Mouse (Mus musculus): ENCODE results near the gene Tmprss2.
"Not testable (repeated sequence)": the region's sequence is repeated elsewhere in the genome, so short reads cannot be mapped to it uniquely, and the experiment has no call there.

Tmprss2 gene

DNA sequence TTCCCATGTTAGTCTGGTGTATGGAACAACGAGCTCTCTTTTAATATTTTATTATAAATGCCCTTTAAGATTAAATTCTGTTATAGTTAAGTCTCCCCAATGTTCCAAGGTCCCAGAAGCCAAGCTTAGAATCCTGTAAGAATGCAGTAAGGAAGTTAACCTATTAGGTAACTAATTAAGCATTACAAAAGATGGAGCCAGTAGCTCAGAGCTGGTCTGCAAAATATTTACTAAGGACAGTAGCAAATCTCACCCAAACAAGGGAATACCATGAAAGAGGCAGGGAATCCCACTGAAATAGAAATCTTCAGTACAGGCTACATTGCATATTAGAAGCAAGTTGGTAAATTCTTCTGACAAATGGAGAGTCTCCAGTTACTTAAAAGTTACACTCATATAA lies 28.1 kb downstream of the Tmprss2 start:
- not testable (repeated sequence) for DNase-seq

DNA sequence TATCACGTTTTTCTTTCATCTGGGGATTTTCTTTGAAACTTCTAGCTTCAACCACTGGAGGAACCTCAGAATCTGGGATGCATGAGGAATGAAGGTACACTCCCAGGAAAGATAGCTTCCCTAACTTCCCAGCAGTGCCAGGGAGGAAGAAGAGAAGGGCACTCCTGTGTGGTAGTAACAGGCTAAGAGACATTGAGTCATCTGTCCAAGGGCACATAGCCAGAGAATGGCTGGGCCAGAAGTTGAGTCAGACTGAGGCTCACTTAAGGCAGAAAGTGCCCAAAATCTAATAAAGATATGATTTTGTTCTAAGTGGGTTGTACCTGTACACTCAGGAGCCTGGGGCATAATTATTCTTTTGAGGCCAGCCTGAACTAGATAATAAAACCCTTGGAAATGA lies 41.6 kb downstream of the Tmprss2 start:
- DNase-seq = no peak

DNA sequence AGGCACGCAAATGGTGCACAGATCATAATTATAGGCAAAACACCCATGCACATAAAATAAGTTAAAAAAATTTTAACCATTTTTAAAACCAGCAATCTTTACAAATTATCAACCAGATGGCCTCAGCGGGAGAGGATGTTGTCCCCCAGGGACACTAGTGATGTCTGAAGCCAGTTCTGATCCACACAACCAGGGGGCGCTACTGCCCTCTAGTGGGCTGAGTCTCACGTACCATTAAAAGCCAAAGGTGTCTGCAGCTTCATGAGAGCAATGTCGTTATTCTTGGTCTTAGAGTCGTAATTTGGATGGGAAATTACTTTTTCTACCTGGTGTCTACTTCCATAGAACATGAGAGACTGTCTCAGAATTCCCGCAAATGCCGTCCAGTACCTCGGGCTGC lies 42.3 kb downstream of the Tmprss2 start:
- DNase-seq = peak; percentile 23 to 36

DNA sequence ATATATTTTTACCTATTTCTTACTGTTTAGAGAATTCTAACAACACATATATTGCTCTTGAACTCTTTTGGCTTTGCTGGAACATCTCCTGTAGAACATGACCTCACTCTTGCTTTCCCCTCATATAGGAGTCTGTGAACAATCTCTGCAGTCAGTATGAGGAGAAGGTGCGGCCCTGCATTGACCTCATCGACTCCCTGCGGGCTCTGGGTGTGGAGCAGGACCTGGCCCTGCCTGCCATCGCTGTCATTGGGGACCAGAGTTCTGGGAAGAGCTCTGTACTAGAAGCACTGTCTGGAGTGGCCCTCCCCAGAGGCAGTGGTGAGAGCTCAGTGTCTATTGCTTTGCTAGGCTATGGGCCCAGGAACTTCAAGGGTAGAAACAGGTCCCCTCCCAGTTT lies 66.7 kb downstream of the Tmprss2 start:
- DNase-seq = no peak

DNA sequence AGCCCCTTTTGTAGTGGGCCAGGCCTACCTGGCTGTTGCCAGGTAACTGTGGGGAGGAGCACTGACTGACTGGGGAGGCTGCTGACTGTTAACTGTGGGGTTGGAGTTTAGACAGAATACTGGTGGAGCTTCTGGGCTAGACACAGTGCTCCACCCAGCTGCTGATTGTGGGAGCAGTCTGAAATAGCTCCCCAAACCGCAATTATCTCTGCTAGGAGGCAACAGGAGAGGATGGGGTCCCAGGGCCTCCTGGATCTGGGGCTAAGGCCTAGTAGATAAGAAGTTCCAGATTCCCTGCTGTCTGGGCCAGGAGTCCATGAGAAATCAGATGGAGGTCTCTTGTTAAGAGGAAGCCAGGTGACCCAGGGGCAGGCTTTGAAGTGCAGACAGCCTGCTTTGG lies 74.1 kb downstream of the Tmprss2 start:
- DNase-seq = no peak

DNA sequence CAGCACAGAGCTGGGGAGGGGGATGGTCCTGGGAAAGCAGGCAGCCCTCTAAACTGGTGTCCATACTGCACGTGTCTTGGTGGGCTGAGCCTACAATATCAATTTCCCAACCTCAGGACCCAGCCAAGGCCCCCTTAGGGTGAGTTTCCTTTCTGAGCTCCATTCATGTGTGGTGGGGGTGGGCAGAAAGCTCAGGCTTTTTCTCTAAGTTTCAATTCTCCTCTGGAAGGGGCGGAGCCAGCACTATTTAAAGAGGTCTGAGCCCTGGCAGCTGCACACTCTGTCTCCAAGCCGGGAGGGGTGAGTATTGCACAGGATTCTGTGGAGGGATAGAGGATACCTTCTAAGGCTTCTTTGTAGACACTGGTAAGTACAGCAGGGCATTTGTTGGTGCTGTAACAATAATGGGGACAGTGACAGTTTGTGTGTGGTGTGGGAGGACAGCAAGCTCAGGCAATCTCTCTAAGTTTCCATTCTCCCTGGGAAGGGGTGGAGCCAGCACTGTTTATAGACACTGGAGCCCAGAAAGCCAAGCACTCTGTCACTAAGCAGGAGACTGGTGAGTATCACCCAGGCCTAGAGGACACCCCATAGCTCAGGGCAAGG lies 75.1 kb downstream of the Tmprss2 start:
- DNase-seq = peak; percentile 52 to 57

DNA sequence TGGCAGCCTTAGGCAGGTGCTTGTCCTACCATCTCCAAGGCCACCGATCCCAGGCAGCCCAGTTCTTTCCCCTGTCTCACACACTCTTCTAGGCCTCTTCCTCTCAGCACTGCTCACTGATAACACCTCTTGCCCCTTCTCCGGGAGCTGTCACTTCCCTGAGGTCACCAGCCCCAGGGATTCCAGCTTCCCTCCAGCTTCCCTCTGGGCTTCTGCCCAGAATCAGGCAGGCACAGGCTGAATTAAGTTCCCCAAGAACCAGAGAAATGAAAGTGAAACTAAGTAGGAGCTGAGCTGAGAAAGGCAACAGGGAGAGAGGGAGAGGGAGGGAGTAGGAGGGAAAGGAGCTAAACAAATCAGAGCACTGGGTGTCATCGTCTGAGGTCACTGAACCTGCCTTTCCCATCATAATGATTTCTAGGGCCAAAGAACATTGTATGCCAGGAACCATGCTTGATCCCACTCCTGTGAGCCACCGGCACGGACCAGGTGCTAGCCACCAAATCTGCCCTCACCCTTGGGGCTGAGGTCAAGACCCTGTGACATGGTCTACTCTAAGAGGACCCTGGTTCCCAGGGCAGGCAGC lies 76.0 kb downstream of the Tmprss2 start:
- DNase-seq = peak in 1 of 2 experiments; percentile 13

DNA sequence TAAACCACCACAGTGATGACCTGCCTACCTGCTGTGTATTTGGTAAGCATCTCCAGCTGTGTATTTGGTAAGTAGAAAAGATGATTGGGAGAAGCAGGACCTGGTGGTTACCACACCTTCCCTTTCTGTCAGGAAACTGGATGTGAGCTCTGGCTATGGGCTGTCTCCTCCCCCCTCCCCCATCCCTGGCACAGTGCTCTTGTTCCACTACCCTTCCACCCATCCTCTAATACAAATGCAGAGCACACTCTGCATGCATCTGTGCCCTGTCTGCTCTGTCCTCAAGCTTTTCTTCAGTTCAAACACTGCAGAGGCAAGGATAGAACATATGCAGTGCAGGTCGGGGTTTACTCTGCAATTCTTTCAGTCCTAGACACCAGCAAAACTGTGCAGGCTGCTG lies 76.5 kb downstream of the Tmprss2 start:
- DNase-seq = no peak

DNA sequence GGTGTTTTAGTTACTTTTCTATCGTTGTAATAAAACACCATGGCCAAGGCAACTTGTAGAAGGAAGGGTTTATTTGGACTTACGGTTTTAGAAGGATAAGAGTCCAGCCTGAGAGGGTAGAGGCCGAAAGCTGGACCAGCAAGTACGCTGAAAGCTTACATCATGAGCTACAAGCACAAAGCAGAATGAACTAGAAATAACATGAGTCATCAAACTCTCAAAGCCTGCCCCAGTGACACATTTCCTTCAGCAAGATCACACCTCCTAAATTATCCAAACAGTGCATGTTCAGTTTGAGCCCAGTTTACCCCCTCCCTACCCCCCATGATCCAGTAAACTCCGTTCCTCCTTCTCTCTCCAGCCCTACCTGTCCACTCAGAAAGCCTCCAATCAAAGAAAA lies 77.2 kb downstream of the Tmprss2 start:
- no peak for DNase-seq

DNA sequence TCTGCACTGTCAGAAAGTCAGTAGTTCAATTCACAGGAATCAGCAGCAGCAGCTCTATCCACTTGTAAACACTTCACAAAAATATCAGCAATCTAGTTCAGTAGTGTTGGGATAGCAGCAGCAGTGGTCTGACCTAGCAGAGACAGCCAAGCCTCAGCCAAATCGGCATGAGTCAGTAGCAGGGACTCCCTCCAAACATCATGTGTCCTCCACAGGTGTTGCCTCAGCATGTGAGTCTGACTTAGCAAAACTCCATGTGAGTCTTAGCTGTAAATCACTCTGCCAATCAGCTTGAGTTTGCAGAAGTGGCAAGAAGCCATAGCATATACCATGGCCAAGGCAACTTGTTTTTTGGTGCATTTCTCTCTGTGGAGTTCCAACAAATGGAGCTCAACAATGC lies 77.9 kb downstream of the Tmprss2 start:
- no peak for DNase-seq

DNA sequence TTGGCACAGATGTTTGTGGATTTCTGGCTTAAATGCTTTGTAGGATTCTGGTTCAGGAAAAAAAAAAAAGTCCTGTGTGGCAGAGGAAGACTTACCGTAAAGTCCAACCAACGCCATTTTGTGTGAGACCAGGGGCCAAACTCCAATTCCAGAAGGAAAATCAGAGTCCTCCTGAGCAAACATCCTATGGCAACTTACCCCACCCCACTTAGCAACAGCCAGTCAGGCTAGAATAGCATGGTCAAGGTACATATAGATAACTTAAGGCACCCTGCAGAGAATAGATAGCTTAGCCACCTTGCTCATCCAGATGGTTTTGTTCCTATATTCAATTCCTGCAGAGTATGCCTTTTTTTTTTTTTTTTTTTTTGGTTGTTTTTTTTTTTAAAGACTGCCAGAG lies 81.8 kb downstream of the Tmprss2 start:
- no peak for DNase-seq

DNA sequence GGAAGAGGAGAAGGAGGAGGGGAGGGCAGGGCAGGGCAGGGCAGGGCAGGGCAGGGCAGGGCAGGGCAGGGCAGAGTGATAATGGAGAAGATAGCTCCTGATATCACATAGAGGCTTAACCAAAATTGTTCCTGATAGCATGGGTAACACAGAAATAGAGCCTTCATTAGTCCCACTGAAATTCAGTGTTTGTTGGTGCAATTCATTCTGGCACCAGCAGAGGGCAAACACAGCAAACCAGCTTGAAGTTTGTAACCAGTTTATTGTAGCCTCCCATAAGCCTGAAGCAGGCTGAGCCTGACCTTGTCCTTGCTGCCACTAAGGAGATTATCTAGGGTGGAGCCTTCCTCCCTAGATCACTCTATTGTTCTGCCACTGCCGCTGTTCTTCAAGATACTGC lies 88.0 kb downstream of the Tmprss2 start:
- peak in 1 of 2 experiments; percentile 30 for DNase-seq

DNA sequence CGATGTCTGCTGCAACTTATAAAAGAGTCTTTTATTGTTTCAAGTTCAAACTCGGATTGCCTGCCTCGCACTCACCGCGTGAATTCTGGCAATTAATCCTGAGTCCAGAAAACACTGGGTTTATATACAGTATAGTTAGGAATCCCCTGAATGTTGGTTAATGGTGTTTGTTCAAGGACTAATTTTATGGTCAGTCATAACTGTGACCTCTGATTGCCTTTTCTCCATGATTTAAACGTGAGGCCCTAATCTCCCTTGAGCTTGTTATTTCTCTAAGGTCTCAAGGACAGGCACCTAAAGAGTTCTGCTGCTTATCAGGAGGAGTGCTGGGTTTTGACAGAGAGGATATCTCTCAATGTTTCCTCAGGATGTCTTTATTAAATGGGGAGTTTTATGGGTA lies 89.0 kb downstream of the Tmprss2 start:
- DNase-seq = no peak

DNA sequence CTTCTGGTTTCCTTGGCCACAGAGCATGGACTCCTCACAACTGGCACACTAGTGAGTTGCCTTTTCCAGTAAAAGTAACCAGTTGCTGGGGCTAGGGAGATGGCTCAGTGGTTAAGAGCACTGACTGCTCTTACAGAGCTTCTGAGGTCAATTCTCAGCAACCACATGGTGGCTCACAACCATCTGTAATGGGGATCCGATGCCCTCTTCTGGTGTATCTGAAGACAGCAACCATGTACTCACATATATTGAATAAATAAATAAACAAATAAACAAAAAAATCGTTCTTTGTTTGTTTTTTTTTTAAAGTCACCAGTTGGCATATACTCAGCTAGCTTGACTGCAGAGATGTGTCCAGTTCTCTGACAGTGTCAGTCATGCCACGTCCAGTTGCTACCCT lies 94.7 kb downstream of the Tmprss2 start:
- DNase-seq = no peak

Data from thymus, postnatal 36 days (tissue).